Comparison of ENCODE assay signal across 17 mouse cellular contexts in genomic region chr11:97502383-97502782, GRCm38 (mm10). TPM values are rescaled to one million over a fixed set of nuclear protein-coding genes. Genes with fewer than 3 reads are reported as not detected.
DNase-seq lines count a peak whose midpoint lies in the region; ATAC-seq and TF ChIP-seq lines count a peak whose summit lies in the region.
"Had no signal": no experiment of that assay in that cellular context is flagged by ENCODE, and none has a peak within 500 bp of the region (broad histone marks: within the 10 kb centered on the region; RNA-seq: fewer than 3 reads in every experiment).

No protein-coding gene starts in this region.

- peaks cover 34% of the 10 kb centered on the region for H3K27me3 ChIP-seq in intestine, embryonic 15.5 days (replicated peaks)
- H3K27me3 ChIP-seq in intestine, postnatal 0 days (replicated peaks; ENCODE audit: control insufficient read depth, insufficient read depth, low read length) = peaks cover 21% of the 10 kb centered on the region; the same call in 1 of the 2 replicates
- no peaks in the 10 kb centered on the region for H3K27me3 ChIP-seq in lung, postnatal 0 days (replicated peaks; ENCODE audit: insufficient read depth, low read length)
- peaks cover 17% of the 10 kb centered on the region for H3K27me3 ChIP-seq in stomach, embryonic 16.5 days (ENCODE audit: control insufficient read depth, insufficient read depth, low read length)

- H3K9me3 ChIP-seq in intestine, embryonic 15.5 days = no peaks in the 10 kb centered on the region
- H3K9me3 ChIP-seq in intestine, postnatal 0 days (ENCODE audit: control insufficient read depth) = no peaks in the 10 kb centered on the region
- H3K9me3 ChIP-seq in lung, postnatal 0 days (ENCODE audit: low read length) = no peaks in the 10 kb centered on the region
- no peaks in the 10 kb centered on the region for H3K9me3 ChIP-seq in stomach, embryonic 16.5 days (replicated peaks; ENCODE audit: control insufficient read depth, low read length)

- no peak for TF ChIP-seq CTCF in intestine, postnatal 0 days (IDR thresholded peaks at IDR 0.05; ENCODE audit: low read depth)
- TF ChIP-seq CTCF in lung, postnatal 0 days (IDR thresholded peaks at IDR 0.05) = no peak

- no peak overlapping the region for H3K4me2 ChIP-seq in intestine, embryonic 15.5 days (replicated peaks)
- H3K4me2 ChIP-seq in intestine, postnatal 0 days (replicated peaks; ENCODE audit: low read depth) = no peak overlapping the region
- H3K4me2 ChIP-seq in lung, postnatal 0 days (replicated peaks; ENCODE audit: low read depth, low read length) = no peak overlapping the region
- no peak overlapping the region for H3K4me2 ChIP-seq in stomach, embryonic 16.5 days (ENCODE audit: low read depth, low read length)

- TF ChIP-seq EP300 in lung, postnatal 0 days (IDR thresholded peaks at IDR 0.05) = no peak

- no peak overlapping the region for H3K27ac ChIP-seq in intestine, embryonic 15.5 days
- no peak overlapping the region for H3K27ac ChIP-seq in intestine, postnatal 0 days (ENCODE audit: low read depth, low read length)
- H3K27ac ChIP-seq in lung, postnatal 0 days (ENCODE audit: low read length) = no peak overlapping the region
- peak overlapping the region; percentile 17; the same call in 1 of the 2 replicates for H3K27ac ChIP-seq in stomach, embryonic 16.5 days (ENCODE audit: low read length)
- H3K27ac ChIP-seq: liver, embryonic 14.5 days had no signal

- WGBS in intestine, embryonic 15.5 days = 41% methylated on average over 9 of the region's 9 CpGs
- 37% methylated on average over 9 of the region's 9 CpGs for WGBS in intestine, postnatal 0 days
- 41% methylated on average over 9 of the region's 9 CpGs for WGBS in lung, postnatal 0 days
- WGBS in stomach, embryonic 16.5 days = 37% methylated on average over 9 of the region's 9 CpGs

- peaks cover 18% of the 10 kb centered on the region for H3K4me1 ChIP-seq in intestine, embryonic 15.5 days (replicated peaks)
- no peaks in the 10 kb centered on the region for H3K4me1 ChIP-seq in intestine, postnatal 0 days (replicated peaks; ENCODE audit: control insufficient read depth, insufficient read depth, low read length)
- no peaks in the 10 kb centered on the region for H3K4me1 ChIP-seq in lung, postnatal 0 days (ENCODE audit: insufficient read depth, low read depth, low read length)
- H3K4me1 ChIP-seq in stomach, embryonic 16.5 days (ENCODE audit: control insufficient read depth, insufficient read depth, low read length) = no peaks in the 10 kb centered on the region

- DNase-seq in lung, postnatal 0 days (ENCODE audit: low spot score) = peak; percentile 45
- no peak for DNase-seq in lung, postnatal 14 days
- peak; percentile 55 for DNase-seq in R1 (ENCODE audit: low read depth, low spot score)
- DNase-seq: adrenal gland, adult 8-10 months; cerebellum, postnatal 14 days; forebrain, postnatal 0 days; gastrocnemius, postnatal 36 days; heart, postnatal 36 days; spleen, adult 18-20 months had no signal

- H3K4me3 ChIP-seq in intestine, embryonic 15.5 days (replicated peaks) = no peak overlapping the region
- no peak overlapping the region for H3K4me3 ChIP-seq in intestine, postnatal 0 days (ENCODE audit: low read depth, low read length)
- no peak overlapping the region for H3K4me3 ChIP-seq in lung, postnatal 0 days (ENCODE audit: low read depth, low read length)
- no peak overlapping the region for H3K4me3 ChIP-seq in stomach, embryonic 16.5 days (replicated peaks; ENCODE audit: low read length)
- H3K4me3 ChIP-seq: erythroblast, embryonic 14.5 days had no signal

- H3K9ac ChIP-seq in intestine, embryonic 15.5 days = no peak overlapping the region
- H3K9ac ChIP-seq in intestine, postnatal 0 days (ENCODE audit: low read depth, low read length) = no peak overlapping the region
- H3K9ac ChIP-seq in lung, postnatal 0 days (replicated peaks; ENCODE audit: low read depth) = no peak overlapping the region
- no peak overlapping the region for H3K9ac ChIP-seq in stomach, embryonic 16.5 days (ENCODE audit: low read length)
- H3K9ac ChIP-seq: forebrain, postnatal 0 days; liver, embryonic 14.5 days had no signal

- ATAC-seq in intestine, embryonic 15.5 days = peak; percentile 44; the same call in 1 of the 2 replicates
- no peak for ATAC-seq in intestine, postnatal 0 days
- peak; percentile 81 for ATAC-seq in lung, postnatal 0 days
- peak; percentile 32; the same call in 1 of the 2 replicates for ATAC-seq in stomach, embryonic 16.5 days (ENCODE audit: insufficient read depth, low FRiP score)
- no peak for ATAC-seq in megakaryocyte-erythroid progenitor cell, adult 5-6 weeks (replicated peaks; ENCODE audit: low FRiP score, low TSS enrichment, poor library complexity, severe bottlenecking)
- ATAC-seq: CD4-positive, CD25-positive, alpha-beta regulatory T cell, adult 4 months; forebrain, postnatal 0 days had no signal

- H3K36me3 ChIP-seq in intestine, embryonic 15.5 days = peaks cover under 1% of the 10 kb centered on the region; the same call in 1 of the 2 replicates
- peaks cover 20% of the 10 kb centered on the region; the same call in 1 of the 2 replicates for H3K36me3 ChIP-seq in intestine, postnatal 0 days (ENCODE audit: control insufficient read depth, insufficient read depth)
- H3K36me3 ChIP-seq in lung, postnatal 0 days (ENCODE audit: insufficient read depth, low read length) = peaks cover 11% of the 10 kb centered on the region; the same call in 1 of the 2 replicates
- peaks cover 4% of the 10 kb centered on the region; the same call in 1 of the 2 replicates for H3K36me3 ChIP-seq in stomach, embryonic 16.5 days (ENCODE audit: control insufficient read depth, insufficient read depth, low read length)

RNA-seq across cellular contexts. Expression of gene 4933428G20Rik, which starts 2.2 kb away (rescaled TPM):
- polyA plus RNA-seq in intestine, embryonic 15.5 days (2015; fragmentation: Nextera tagmentation; extraction: Ambion mirVana) = 0.47 and 0.55 TPM in 2 replicates
- polyA plus RNA-seq in intestine, postnatal 0 days (2015; fragmentation: Nextera tagmentation; extraction: Ambion mirVana) = 0.10 and 0.21 TPM in 2 replicates
- polyA plus RNA-seq in lung, postnatal 0 days (2015; fragmentation: Nextera tagmentation; extraction: Ambion mirVana) = 0.32 and 0.42 TPM in 2 replicates
- 0.80 and 0.90 TPM in 2 replicates for polyA plus RNA-seq in stomach, embryonic 16.5 days (2015; fragmentation: Nextera tagmentation; extraction: Ambion mirVana)
- not detected in 2 replicates for total RNA-seq in megakaryocyte-erythroid progenitor cell, adult 5-6 weeks (2014; fragmentation: Nextera tagmentation)
- not detected in 2 replicates for total RNA-seq in megakaryocyte-erythroid progenitor cell, adult 5-6 weeks (2017)
- total RNA-seq: gastrocnemius, postnatal 36 days; heart, postnatal 36 days; left cerebral cortex, postnatal 10 days had no signal
- polyA plus RNA-seq: CD4-positive, CD25-positive, alpha-beta regulatory T cell, adult 4 months; erythroblast, embryonic 14.5 days had no signal

Comparison
In these comparisons a context has a peak if more than half of its experiments do, and no peak if none do; other contexts are left out.
1. ATAC-seq: peak in intestine, embryonic 15.5 days (single experiment), lung, postnatal 0 days (single experiment) and stomach, embryonic 16.5 days (single experiment); none in intestine, postnatal 0 days (single experiment) and megakaryocyte-erythroid progenitor cell, adult 5-6 weeks (single experiment).